Mouse (Mus musculus) spleen, adult 12 weeks (tissue): ENCODE measurements around the gene Eif2b5.
A peak's percentile ranks its signal among the peaks of the same experiment; 100 is the strongest.

Source experiments
- DNase-seq: peaks from one replicate; pipeline ENCODE4 v3.0.0; 2022; ENCODE audit warnings: low spot score

The Eif2b5 gene

GRCm38 (mm10) chr16:20489233-20489632 lies 9.4 kb upstream of the Eif2b5 start:
- DNase-seq, result no peak

- no peak for DNase-seq
These were observed 8.0 kb upstream of the Eif2b5 start for GRCm38 (mm10) chr16:20490581-20490980.

- DNase-seq, result no peak
These were observed 7.3 kb upstream of the Eif2b5 start for GRCm38 (mm10) chr16:20491301-20491700.

GRCm38 (mm10) chr16:20493452-20493851 lies 5.2 kb upstream of the Eif2b5 start:
- DNase-seq, result no peak

GRCm38 (mm10) chr16:20496671-20497600 lies 1.7 kb upstream of the Eif2b5 start:
- DNase-seq, result no peak

- DNase-seq, result no peak
These were observed 489 bp upstream of the Eif2b5 start for GRCm38 (mm10) chr16:20497980-20498676.

- DNase-seq, result no peak
These were observed 7.4 kb downstream of the Eif2b5 start for GRCm38 (mm10) chr16:20506000-20506399.

- DNase-seq, result no peak
These were observed 10.7 kb downstream of the Eif2b5 start for GRCm38 (mm10) chr16:20509349-20509748.

- DNase-seq, result no peak
These were observed 12.7 kb downstream of the Eif2b5 start for GRCm38 (mm10) chr16:20511277-20511847.

GRCm38 (mm10) chr16:20516032-20516431 lies 17.4 kb downstream of the Eif2b5 start:
- DNase-seq, result no peak

GRCm38 (mm10) chr16:20516726-20517201 lies 18.1 kb downstream of the Eif2b5 start, which contains the start of gene Dvl3:
TSS of gene Dvl3 (plus strand) at chr16:20516982.
- peak; percentile 82 for DNase-seq

GRCm38 (mm10) chr16:20517216-20517615 lies 18.6 kb downstream of the Eif2b5 start:
- no peak for DNase-seq

- DNase-seq, result no peak
These were observed 19.2 kb downstream of the Eif2b5 start for GRCm38 (mm10) chr16:20517701-20518374.

- DNase-seq, result no peak
These were observed 25.3 kb downstream of the Eif2b5 start for GRCm38 (mm10) chr16:20523886-20524285.

GRCm38 (mm10) chr16:20528779-20529178 lies 30.2 kb downstream of the Eif2b5 start:
- DNase-seq, result no peak

- no peak for DNase-seq
These were observed 30.8 kb downstream of the Eif2b5 start for GRCm38 (mm10) chr16:20529375-20529774.

GRCm38 (mm10) chr16:20530941-20531340 lies 32.3 kb downstream of the Eif2b5 start:
- DNase-seq, result no peak

- no peak for DNase-seq
These were observed 36.1 kb downstream of the Eif2b5 start for GRCm38 (mm10) chr16:20534617-20535295.

GRCm38 (mm10) chr16:20535296-20536080 lies 36.9 kb downstream of the Eif2b5 start, which contains the start of gene Ap2m1:
TSS of gene Ap2m1 (plus strand) at chr16:20535478.
- DNase-seq, result peak; percentile 86

GRCm38 (mm10) chr16:20536081-20536665 lies 37.6 kb downstream of the Eif2b5 start:
- DNase-seq, result no peak
